Mouse (Mus musculus) limb, embryonic 11.5 days (tissue): Measurements from ENCODE around the gene Krtap9-5. TPM values are rescaled to one million over a fixed set of nuclear protein-coding genes. Genes with fewer than 3 reads are reported as not detected.

Source experiments
- ATAC-seq: fragments of 200-750 bp; cut with Nextera tagmentation; 2 replicates; pipeline ENCODE4 v1.8.0; 2017; ENCODE audit warnings: low read depth; ENCODE audit not compliant: insufficient number of reproducible peaks, low FRiP score, low TSS enrichment
- DNase-seq: peaks from one replicate; pipeline ENCODE4 v3.0.0-alpha.2; 2015; ENCODE audit warnings: low spot score
- H3K27ac ChIP-seq: fragments of 300-500 bp; sonication (generic); replicated peaks from 2 replicates; pipeline ENCODE4 v1.5.1; 2014; ENCODE audit warnings: low read depth, mild to moderate bottlenecking, low read length
- H3K27me3 ChIP-seq: fragments of 300-500 bp; sonication (generic); 2 replicates; pipeline ENCODE4 v1.6.1; 2014; ENCODE audit warnings: mild to moderate bottlenecking, low read length, mixed read lengths; ENCODE audit not compliant: control insufficient read depth, insufficient read depth
- H3K36me3 ChIP-seq: fragments of 300-500 bp; sonication (generic); 2 replicates; pipeline ENCODE4 v1.6.1; 2014; ENCODE audit warnings: mild to moderate bottlenecking, low read length, moderate library complexity, mixed read lengths; ENCODE audit not compliant: control insufficient read depth, insufficient read depth
- H3K4me1 ChIP-seq: fragments of 300-500 bp; sonication (generic); 2 replicates; pipeline ENCODE4 v1.6.1; 2014; ENCODE audit warnings: low read length, mixed read lengths; ENCODE audit not compliant: control insufficient read depth, insufficient read depth
- H3K4me2 ChIP-seq: fragments of 300-500 bp; sonication (generic); 2 replicates; pipeline ENCODE4 v1.6.1; 2014; ENCODE audit warnings: low read depth, mild to moderate bottlenecking, moderate library complexity; ENCODE audit not compliant: severe bottlenecking
- H3K4me3 ChIP-seq: fragments of 300-500 bp; sonication (generic); 2 replicates; pipeline ENCODE4 v1.5.1; 2014; ENCODE audit warnings: low read depth, low read length
- H3K9ac ChIP-seq: fragments of 300-500 bp; sonication (generic); 2 replicates; pipeline ENCODE4 v1.6.1; 2014; ENCODE audit warnings: mild to moderate bottlenecking, low read length
- H3K9me3 ChIP-seq: fragments of 300-500 bp; sonication (generic); 2 replicates; pipeline ENCODE4 v1.6.1; 2016; ENCODE audit warnings: low read length; ENCODE audit not compliant: control insufficient read depth
- WGBS: fragments of 180-500 bp; shearing (Covaris S2); extraction: QIAGEN DNeasy Blood & Tissue Kit; methylation state at CpG from one replicate; pipeline ENCODE4 v1.1.7; 2014; 5-methylcytosine and 5-hydroxymethylcytosine counted together
- polyA plus RNA-seq: library from polyadenylated mRNA; unstranded; fragments of >200 nt; fragmentation: Nextera tagmentation; extraction: Ambion mirVana; gene quantifications from 2 replicates; pipeline ENCODE4 v1.2.1, GENCODE M21; 2014

Krtap9-5 gene
- not detected in 2 replicates for polyA plus RNA-seq

DNA sequence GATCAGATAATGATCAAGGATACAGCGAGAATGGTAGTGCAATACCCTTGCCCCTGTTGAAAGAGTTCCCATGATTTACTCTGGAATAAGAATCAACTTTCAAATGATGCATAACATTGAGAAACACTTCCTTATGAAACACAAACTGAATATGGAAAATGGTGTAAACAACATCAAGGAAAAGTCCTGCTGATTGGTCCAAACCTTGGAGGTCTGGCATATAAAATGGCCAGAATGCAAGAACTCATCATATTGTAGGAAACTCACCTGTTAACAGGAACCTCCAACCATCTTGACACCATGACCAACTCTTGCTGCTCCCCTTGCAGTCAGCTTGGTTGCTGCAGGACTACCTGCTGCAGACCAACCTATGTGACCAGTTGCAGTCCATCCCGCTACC, at the start of gene Krtap9-5:
Gene Krtap9-5 (plus strand): TSS at position 301 of the 400 bp plus-strand sequence.
- H3K36me3 ChIP-seq, result no peaks in the 10 kb centered on the region
- WGBS, result 92% methylated on average over 2 of the region's 2 CpGs
- H3K9ac ChIP-seq, result no peak within 1 kb of the TSS
- H3K27me3 ChIP-seq, result no peaks in the 10 kb centered on the region
- H3K9me3 ChIP-seq, result no peaks in the 10 kb centered on the region
- no peak within 1 kb of the TSS for H3K4me3 ChIP-seq
- no peak for ATAC-seq
- no peak within 1 kb of the TSS for H3K4me2 ChIP-seq
- no peak within 1 kb of the TSS for H3K27ac ChIP-seq
- no peak for DNase-seq
- no peaks in the 10 kb centered on the region for H3K4me1 ChIP-seq

DNA sequence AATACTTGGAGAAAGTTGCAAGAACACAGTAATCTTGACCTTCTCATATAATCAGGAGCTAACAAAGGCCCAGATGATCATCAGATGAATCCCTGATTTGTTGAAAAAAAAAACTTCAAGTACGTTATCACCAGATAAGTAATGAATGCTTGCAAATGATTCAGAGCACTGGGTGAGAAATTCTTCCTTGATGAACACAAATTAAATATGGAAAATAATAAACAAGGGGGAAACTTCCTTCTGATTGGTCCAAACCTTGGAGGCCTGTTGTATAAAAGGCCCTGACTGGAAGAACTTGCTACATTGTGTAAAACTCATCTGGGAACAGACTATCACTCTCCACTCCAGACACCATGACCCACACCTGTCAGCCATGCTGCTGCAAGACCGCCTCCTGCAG, 40.7 kb upstream of the Krtap9-5 start, which contains the start of gene Krtap31-1:
Gene Krtap31-1 (plus strand): TSS at position 301 of the 400 bp plus-strand sequence.
- no peaks in the 10 kb centered on the region for H3K9me3 ChIP-seq
- no peak for ATAC-seq
- no peak within 1 kb of the TSS for H3K27ac ChIP-seq
- no peak within 1 kb of the TSS for H3K4me2 ChIP-seq
- H3K27me3 ChIP-seq, result no peaks in the 10 kb centered on the region
- 87% methylated on average over 2 of the region's 2 CpGs for WGBS
- DNase-seq, result no peak
- no peaks in the 10 kb centered on the region for H3K4me1 ChIP-seq
- no peak within 1 kb of the TSS for H3K9ac ChIP-seq
- H3K36me3 ChIP-seq, result no peaks in the 10 kb centered on the region
- no peak within 1 kb of the TSS for H3K4me3 ChIP-seq

- H3K36me3 ChIP-seq, result no peaks in the 10 kb centered on the region
- H3K27ac ChIP-seq, result no peak within 1 kb of the TSS
- H3K4me3 ChIP-seq, result no peak within 1 kb of the TSS
- WGBS, result 92% methylated on average over 3 of the region's 3 CpGs
- ATAC-seq (no peak), DNase-seq (no peak)
- H3K4me1 ChIP-seq, result no peaks in the 10 kb centered on the region
- no peaks in the 10 kb centered on the region for H3K9me3 ChIP-seq
- H3K4me2 ChIP-seq, result no peak within 1 kb of the TSS
- H3K9ac ChIP-seq, result no peak within 1 kb of the TSS
- no peaks in the 10 kb centered on the region for H3K27me3 ChIP-seq
Observed at GRCm38 (mm10) chr11:99914451-99914850, 33.8 kb upstream of the Krtap9-5 start, which contains the start of gene Gm11565. TSS of gene Gm11565 (plus strand) at chr11:99914751.

GRCm38 (mm10) chr11:99935991-99936390, 12.3 kb upstream of the Krtap9-5 start, which contains the start of gene Krtap31-2:
TSS of gene Krtap31-2 (plus strand) at chr11:99936291.
- no peak for ATAC-seq
- Histone ChIP-seq H3K4me1 (no peaks in the 10 kb centered on the region), H3K36me3 (no peaks in the 10 kb centered on the region), H3K4me2 (no peak within 1 kb of the TSS), H3K27me3 (no peaks in the 10 kb centered on the region), H3K9me3 (no peaks in the 10 kb centered on the region), H3K9ac (no peak within 1 kb of the TSS), H3K27ac (no peak within 1 kb of the TSS), H3K4me3 (no peak within 1 kb of the TSS)
- DNase-seq, result no peak
- 90% methylated on average over 1 of the region's 1 CpGs for WGBS

- 85% methylated on average over 9 of the region's 9 CpGs for WGBS
- Histone ChIP-seq H3K36me3 (no peaks in the 10 kb centered on the region), H3K9ac (no peak overlapping the region), H3K4me3 (no peak overlapping the region), H3K27ac (no peak overlapping the region), H3K4me2 (no peak overlapping the region), H3K9me3 (no peaks in the 10 kb centered on the region), H3K4me1 (no peaks in the 10 kb centered on the region), H3K27me3 (no peaks in the 10 kb centered on the region)
- DNase-seq, result no peak
- no peak for ATAC-seq
Observed at GRCm38 (mm10) chr11:99937751-99938264, 10.5 kb upstream of the Krtap9-5 start.

DNA sequence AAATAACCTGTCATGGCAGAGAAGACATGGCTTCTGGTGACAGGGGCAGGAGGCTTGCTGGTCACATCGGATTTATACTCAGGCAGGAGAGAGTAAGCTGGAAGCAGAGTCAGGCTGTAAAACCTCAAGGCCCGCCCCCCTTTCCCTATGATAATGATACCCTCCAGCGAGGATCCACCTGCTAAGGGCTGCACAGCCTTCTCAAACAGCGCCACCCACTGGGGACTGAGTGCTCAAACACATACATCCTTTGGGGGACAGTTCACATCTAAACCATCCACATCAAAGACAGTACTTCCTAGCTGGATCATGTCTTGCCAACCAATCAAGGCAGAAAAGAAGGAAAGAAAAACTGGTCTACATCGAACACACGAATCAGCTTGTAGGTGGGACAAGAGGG, 15.9 kb downstream of the Krtap9-5 start:
- no peak for ATAC-seq
- H3K4me1 ChIP-seq, result no peaks in the 10 kb centered on the region
- H3K4me3 ChIP-seq, result no peak overlapping the region
- no peaks in the 10 kb centered on the region for H3K36me3 ChIP-seq
- DNase-seq, result no peak
- H3K27ac ChIP-seq, result no peak overlapping the region
- no peaks in the 10 kb centered on the region for H3K27me3 ChIP-seq
- H3K9ac ChIP-seq, result no peak overlapping the region
- no peak overlapping the region for H3K4me2 ChIP-seq
- WGBS, result 48% methylated on average over 6 of the region's 6 CpGs
- no peaks in the 10 kb centered on the region for H3K9me3 ChIP-seq

- 14% methylated on average over 2 of the region's 2 CpGs for WGBS
- no peak for ATAC-seq
- H3K9ac ChIP-seq, result no peak overlapping the region
Observed at GRCm38 (mm10) chr11:99965961-99966360, 17.7 kb downstream of the Krtap9-5 start.

GRCm38 (mm10) chr11:99978953-99979352, 30.7 kb downstream of the Krtap9-5 start, which contains the start of gene Krtap29-1:
TSS of gene Krtap29-1 (minus strand) at chr11:99979053.
- Histone ChIP-seq H3K4me3 (no peak within 1 kb of the TSS), H3K4me2 (no peak within 1 kb of the TSS)

More at GRCm38 (mm10) chr11:99965961-99966360, 17.7 kb downstream of the Krtap9-5 start:
- Histone ChIP-seq H3K4me3 (no peak overlapping the region), H3K9me3 (no peaks in the 10 kb centered on the region), H3K4me1 (no peaks in the 10 kb centered on the region), H3K27me3 (no peaks in the 10 kb centered on the region), H3K4me2 (no peak overlapping the region), H3K27ac (no peak overlapping the region), H3K36me3 (no peaks in the 10 kb centered on the region)
- no peak for DNase-seq

DNA sequence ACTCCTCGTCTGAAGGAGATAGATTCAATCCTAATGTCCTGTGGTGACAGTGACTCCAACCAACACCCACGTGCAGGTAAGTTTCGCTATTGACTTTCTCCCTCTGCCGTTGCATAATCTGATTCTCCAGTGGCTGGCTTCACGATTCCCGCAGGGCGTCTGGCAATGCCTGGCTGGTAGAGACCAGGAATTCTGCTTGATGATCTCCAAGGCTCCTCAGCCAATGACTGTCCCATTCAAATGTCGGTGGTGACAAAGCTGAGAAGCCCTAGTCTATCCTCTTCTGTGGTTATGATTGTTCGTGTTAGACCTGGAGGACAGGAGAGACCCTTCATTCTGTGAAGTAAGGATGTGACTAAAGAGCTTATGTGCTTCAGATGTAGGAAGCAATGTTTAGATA, 34.5 kb downstream of the Krtap9-5 start:
- Histone ChIP-seq H3K9ac (no peak overlapping the region), H3K27ac (no peak overlapping the region), H3K27me3 (no peaks in the 10 kb centered on the region), H3K36me3 (no peaks in the 10 kb centered on the region), H3K4me3 (no peak overlapping the region), H3K9me3 (no peaks in the 10 kb centered on the region), H3K4me2 (no peak overlapping the region), H3K4me1 (no peaks in the 10 kb centered on the region)
- DNase-seq (no peak), ATAC-seq (no peak)
- WGBS, result 89% methylated on average over 9 of the region's 9 CpGs

More at GRCm38 (mm10) chr11:99978953-99979352, 30.7 kb downstream of the Krtap9-5 start, which contains the start of gene Krtap29-1:
- 75% methylated on average over 5 of the region's 5 CpGs for WGBS
- DNase-seq (no peak), ATAC-seq (no peak)
- Histone ChIP-seq H3K27me3 (no peaks in the 10 kb centered on the region), H3K9ac (no peak within 1 kb of the TSS), H3K9me3 (no peaks in the 10 kb centered on the region), H3K36me3 (no peaks in the 10 kb centered on the region), H3K27ac (no peak within 1 kb of the TSS), H3K4me1 (no peaks in the 10 kb centered on the region)
